Mouse (Mus musculus) hindbrain, embryonic 16.5 days (tissue): Measurements from ENCODE around the gene Irf2. TPM values are rescaled to one million over a fixed set of nuclear protein-coding genes. Genes with fewer than 3 reads are reported as not detected.

ENCODE experiments used
- ATAC-seq: fragments of 200-750 bp; cut with Nextera tagmentation; 2 replicates; pipeline ENCODE4 v1.8.0; 2017; ENCODE audit warnings: moderate TSS enrichment, moderate library complexity
- H3K27ac ChIP-seq: fragments of 300-500 bp; sonication (generic); 2 replicates; pipeline ENCODE4 v1.5.1; 2014; ENCODE audit warnings: low read depth, mild to moderate bottlenecking, control low read depth, low read length, moderate library complexity
- H3K27me3 ChIP-seq: fragments of 300-500 bp; sonication (generic); replicated peaks from 2 replicates; pipeline ENCODE4 v1.6.1; 2014; ENCODE audit warnings: low read length; ENCODE audit not compliant: control insufficient read depth, insufficient read depth
- H3K36me3 ChIP-seq: fragments of 300-500 bp; sonication (generic); 2 replicates; pipeline ENCODE4 v1.6.1; 2014; ENCODE audit warnings: mild to moderate bottlenecking, low read length, moderate library complexity, mixed read lengths; ENCODE audit not compliant: control insufficient read depth, insufficient read depth
- H3K4me1 ChIP-seq: fragments of 300-500 bp; sonication (generic); 2 replicates; pipeline ENCODE4 v1.6.1; 2014; ENCODE audit warnings: low read depth, low read length; ENCODE audit not compliant: control insufficient read depth, insufficient read depth
- H3K4me2 ChIP-seq: fragments of 300-500 bp; sonication (generic); 2 replicates; pipeline ENCODE4 v1.6.1; 2014; ENCODE audit warnings: mild to moderate bottlenecking, low read length, control low read depth, moderate library complexity
- H3K4me3 ChIP-seq: fragments of 300-500 bp; sonication (generic); 2 replicates; pipeline ENCODE4 v1.5.1; 2014; ENCODE audit warnings: mild to moderate bottlenecking, low read length, control low read depth, moderate library complexity
- H3K9ac ChIP-seq: fragments of 300-500 bp; sonication (generic); 2 replicates; pipeline ENCODE4 v1.6.1; 2014; ENCODE audit warnings: low read depth, mild to moderate bottlenecking, control low read depth, low read length, moderate library complexity
- H3K9me3 ChIP-seq: fragments of 300-500 bp; sonication (generic); 2 replicates; pipeline ENCODE4 v1.6.1; 2014; ENCODE audit warnings: mild to moderate bottlenecking, low read length, moderate library complexity; ENCODE audit not compliant: control insufficient read depth
- WGBS: fragments of 180-500 bp; shearing (Covaris S2); extraction: QIAGEN DNeasy Blood & Tissue Kit; methylation state at CpG from one replicate; pipeline ENCODE4 v1.1.7; 2014; 5-methylcytosine and 5-hydroxymethylcytosine counted together
- polyA plus RNA-seq: library from polyadenylated mRNA; unstranded; fragments of >200 nt; fragmentation: Nextera tagmentation; extraction: Ambion mirVana; gene quantifications from 2 replicates; pipeline ENCODE4 v1.2.1, GENCODE M21; 2015

Irf2 gene
- polyA plus RNA-seq, 1 experiment from 2014 or later = 11.1 TPM

- Histone ChIP-seq H3K4me3 (no peak overlapping the region), H3K27ac (no peak overlapping the region), H3K36me3 (no peaks in the 10 kb centered on the region), H3K4me1 (no peaks in the 10 kb centered on the region), H3K9ac (no peak overlapping the region), H3K4me2 (no peak overlapping the region), H3K27me3 (no peaks in the 10 kb centered on the region), H3K9me3 (no peaks in the 10 kb centered on the region)
- no peak for ATAC-seq
- 90% methylated on average over 9 of the region's 9 CpGs for WGBS
These were observed 143.9 kb downstream of the Irf2 start for GRCm38 (mm10) chr8:46883232-46884000.

DNA sequence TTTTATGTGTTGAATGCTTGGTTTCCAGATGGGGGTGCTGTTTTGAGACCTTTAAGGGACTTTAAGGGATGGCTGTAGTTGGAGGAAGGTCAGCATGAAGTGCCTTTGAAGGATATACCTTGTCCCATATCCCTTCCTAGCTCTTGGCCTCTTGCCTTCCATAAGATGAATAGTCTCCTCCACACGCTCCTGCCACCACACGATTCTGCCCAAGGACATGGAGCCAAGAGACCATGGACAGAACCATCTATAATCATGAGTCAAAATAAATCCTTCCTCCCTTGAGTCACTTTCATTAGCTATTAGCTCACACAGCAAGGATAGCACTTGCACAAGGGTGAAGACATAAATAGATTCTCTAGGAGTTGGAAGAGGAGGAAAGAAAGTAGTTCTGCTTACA is 146.3 kb downstream of the Irf2 start:
- H3K9ac ChIP-seq = no peak overlapping the region
- no peak overlapping the region for H3K4me2 ChIP-seq
- no peaks in the 10 kb centered on the region for H3K27me3 ChIP-seq
- H3K27ac ChIP-seq = no peak overlapping the region
- H3K4me1 ChIP-seq = no peaks in the 10 kb centered on the region
- no peaks in the 10 kb centered on the region for H3K9me3 ChIP-seq
- no peaks in the 10 kb centered on the region for H3K36me3 ChIP-seq
- no peak for ATAC-seq
- WGBS = 91% methylated on average over 2 of the region's 2 CpGs
- H3K4me3 ChIP-seq = no peak overlapping the region

GRCm38 (mm10) chr8:46886216-46886615 is 146.7 kb downstream of the Irf2 start:
- Histone ChIP-seq H3K9me3 (no peaks in the 10 kb centered on the region), H3K27me3 (no peaks in the 10 kb centered on the region), H3K9ac (no peak overlapping the region), H3K4me2 (no peak overlapping the region), H3K36me3 (no peaks in the 10 kb centered on the region), H3K4me3 (no peak overlapping the region), H3K4me1 (no peaks in the 10 kb centered on the region), H3K27ac (no peak overlapping the region)
- ATAC-seq = no peak
- WGBS = 97% methylated on average over 1 of the region's 1 CpGs

DNA sequence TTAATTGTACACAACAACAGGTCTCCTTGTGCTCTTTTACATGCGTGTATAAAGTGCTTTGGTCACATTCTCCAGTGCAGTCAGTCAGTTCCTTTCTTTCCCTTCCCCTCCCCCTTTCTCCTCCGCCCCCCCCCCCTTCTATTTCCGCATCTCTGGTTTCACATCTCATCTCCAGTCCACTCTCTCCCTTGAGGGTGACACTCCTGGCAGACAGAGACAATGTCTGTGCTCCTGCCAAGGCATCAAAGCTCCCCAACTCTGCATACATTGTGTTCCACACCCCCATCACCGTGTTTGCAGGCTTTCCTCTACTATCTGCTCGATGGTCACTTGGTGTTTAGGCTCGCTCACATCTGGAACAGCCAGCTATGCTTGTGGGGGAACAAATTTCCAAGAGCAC is 147.9 kb downstream of the Irf2 start:
- no peak overlapping the region for H3K9ac ChIP-seq
- no peaks in the 10 kb centered on the region for H3K27me3 ChIP-seq

DNA sequence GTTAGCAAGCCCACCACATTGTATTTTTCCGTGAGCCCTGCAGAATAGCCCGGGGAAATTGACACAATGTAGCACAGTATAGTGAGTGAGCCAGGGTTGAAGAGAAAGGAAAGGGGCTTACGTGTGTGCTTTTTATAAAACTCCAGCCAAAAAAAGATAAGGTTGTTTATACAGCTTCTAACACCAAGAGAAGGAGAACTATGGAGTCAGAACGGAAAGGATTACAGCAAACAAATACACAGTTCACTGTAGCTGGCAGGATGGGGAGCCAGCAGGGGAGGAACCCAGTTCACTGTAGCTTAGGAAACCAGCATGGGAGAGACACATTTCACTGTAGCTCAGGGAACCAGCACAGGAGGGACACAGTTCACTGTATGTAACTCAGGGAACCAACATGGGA is 149.0 kb downstream of the Irf2 start:
- Histone ChIP-seq H3K4me1 (no peaks in the 10 kb centered on the region), H3K9ac (no peak overlapping the region), H3K4me2 (no peak overlapping the region), H3K27ac (no peak overlapping the region; the same call in 1 of the 2 replicates), H3K36me3 (no peaks in the 10 kb centered on the region), H3K4me3 (no peak overlapping the region), H3K9me3 (no peaks in the 10 kb centered on the region), H3K27me3 (no peaks in the 10 kb centered on the region)
- peak; percentile 57; the same call in 1 of the 2 replicates for ATAC-seq
- WGBS = 50% methylated on average over 4 of the region's 4 CpGs

More for the DNA sequence above, 147.9 kb downstream of the Irf2 start:
- no peak overlapping the region for H3K4me3 ChIP-seq
- ATAC-seq = no peak
- H3K9me3 ChIP-seq = no peaks in the 10 kb centered on the region
- no peaks in the 10 kb centered on the region for H3K36me3 ChIP-seq
- H3K27ac ChIP-seq = no peak overlapping the region
- WGBS = 79% methylated on average over 6 of the region's 6 CpGs
- no peaks in the 10 kb centered on the region for H3K4me1 ChIP-seq
- H3K4me2 ChIP-seq = no peak overlapping the region

- ATAC-seq = no peak
- H3K9ac ChIP-seq = no peak overlapping the region
- no peaks in the 10 kb centered on the region for H3K9me3 ChIP-seq
- H3K27me3 ChIP-seq = no peaks in the 10 kb centered on the region
- H3K27ac ChIP-seq = no peak overlapping the region
- no peak overlapping the region for H3K4me2 ChIP-seq
- 83% methylated on average over 4 of the region's 4 CpGs for WGBS
- no peaks in the 10 kb centered on the region for H3K4me1 ChIP-seq
- H3K4me3 ChIP-seq = no peak overlapping the region
- no peaks in the 10 kb centered on the region for H3K36me3 ChIP-seq
These were observed 150.7 kb downstream of the Irf2 start for GRCm38 (mm10) chr8:46890241-46890640.

- Histone ChIP-seq H3K4me3 (no peak overlapping the region), H3K9me3 (no peaks in the 10 kb centered on the region), H3K27me3 (no peaks in the 10 kb centered on the region), H3K27ac (peak overlapping the region; percentile 44; the same call in 1 of the 2 replicates), H3K9ac (no peak overlapping the region), H3K36me3 (no peaks in the 10 kb centered on the region), H3K4me1 (no peaks in the 10 kb centered on the region), H3K4me2 (peak overlapping the region; percentile 34)
- ATAC-seq = peak; percentile 74; the same call in 1 of the 2 replicates
- WGBS = 58% methylated on average over 22 of the region's 22 CpGs
These were observed 153.2 kb downstream of the Irf2 start for GRCm38 (mm10) chr8:46892511-46893273.

DNA sequence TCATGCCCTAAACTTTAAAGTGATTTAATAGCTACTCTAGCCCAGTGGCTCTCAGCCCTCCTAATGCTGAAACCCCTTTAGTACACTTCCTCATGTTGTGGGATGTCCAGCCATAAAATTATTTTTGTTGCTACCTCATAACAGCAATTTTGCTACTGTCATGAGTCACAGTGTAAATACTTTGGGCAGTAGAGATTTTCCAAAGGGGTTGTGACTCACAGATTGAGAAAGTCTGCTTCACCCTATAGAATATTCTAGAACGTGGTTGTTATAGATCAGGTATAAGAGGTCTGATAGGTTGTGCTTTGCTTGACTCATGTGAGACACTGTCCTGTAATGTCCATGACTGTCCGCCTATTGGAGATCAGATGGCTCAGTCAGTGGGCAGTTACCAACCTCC is 154.9 kb downstream of the Irf2 start:
- no peak overlapping the region for H3K27ac ChIP-seq
- H3K4me2 ChIP-seq = no peak overlapping the region
- H3K9me3 ChIP-seq = no peaks in the 10 kb centered on the region
- H3K4me1 ChIP-seq = no peaks in the 10 kb centered on the region
- WGBS = 95% methylated on average over 2 of the region's 2 CpGs
- H3K27me3 ChIP-seq = no peaks in the 10 kb centered on the region
- no peak overlapping the region for H3K4me3 ChIP-seq
- H3K36me3 ChIP-seq = no peaks in the 10 kb centered on the region
- ATAC-seq = no peak
- no peak overlapping the region for H3K9ac ChIP-seq

DNA sequence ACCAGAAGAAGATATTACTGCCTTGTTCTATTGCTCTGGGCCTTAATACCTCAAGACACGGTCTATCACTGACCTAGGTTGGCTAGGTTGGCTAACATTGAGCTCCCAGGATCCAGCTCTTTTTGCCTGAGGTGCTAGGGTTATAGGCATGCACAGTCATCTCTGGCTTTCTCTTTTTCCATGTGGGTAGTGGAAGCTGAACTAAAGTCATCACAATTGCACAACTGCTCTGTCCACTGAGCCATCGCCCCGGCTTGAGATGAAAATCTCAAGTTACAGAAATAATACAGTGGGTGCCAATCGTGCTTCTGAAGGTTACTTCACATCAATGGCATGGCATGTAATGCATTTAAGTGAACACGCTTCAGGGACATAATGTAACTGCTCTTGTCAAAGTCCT is 156.5 kb downstream of the Irf2 start:
- no peaks in the 10 kb centered on the region for H3K9me3 ChIP-seq
- no peaks in the 10 kb centered on the region for H3K4me1 ChIP-seq
- no peak overlapping the region for H3K9ac ChIP-seq
- WGBS = 95% methylated on average over 5 of the region's 5 CpGs
- no peak overlapping the region for H3K27ac ChIP-seq
- no peaks in the 10 kb centered on the region for H3K36me3 ChIP-seq
- no peak overlapping the region for H3K4me2 ChIP-seq
- H3K4me3 ChIP-seq = no peak overlapping the region
- ATAC-seq = no peak
- no peaks in the 10 kb centered on the region for H3K27me3 ChIP-seq
